Mouse (Mus musculus) hindbrain, embryonic 15.5 days (tissue): ENCODE measurements around the gene Sbf2. TPM values are rescaled to one million over a fixed set of nuclear protein-coding genes. Genes with fewer than 3 reads are reported as not detected.

Source experiments
- ATAC-seq: fragments of 200-750 bp; cut with Nextera tagmentation; 2 replicates; pipeline ENCODE4 v1.8.0; 2017; ENCODE audit warnings: low read depth, moderate number of reproducible peaks, moderate TSS enrichment; ENCODE audit not compliant: low FRiP score
- H3K27ac ChIP-seq: fragments of 300-500 bp; sonication (generic); replicated peaks from 2 replicates; pipeline ENCODE4 v1.5.1; 2015; ENCODE audit warnings: mild to moderate bottlenecking, inconsistent platforms
- H3K27me3 ChIP-seq: fragments of 300-500 bp; sonication (generic); 2 replicates; pipeline ENCODE4 v1.6.1; 2015; ENCODE audit warnings: control low read depth, inconsistent platforms
- H3K36me3 ChIP-seq: fragments of 300-500 bp; sonication (generic); 2 replicates; pipeline ENCODE4 v1.6.1; 2015; ENCODE audit warnings: control low read depth, inconsistent platforms
- H3K4me1 ChIP-seq: fragments of 300-500 bp; sonication (generic); replicated peaks from 2 replicates; pipeline ENCODE4 v1.6.1; 2015; ENCODE audit warnings: control low read depth, inconsistent platforms
- H3K4me2 ChIP-seq: fragments of 300-500 bp; sonication (generic); 2 replicates; pipeline ENCODE4 v1.6.1; 2015; ENCODE audit warnings: moderate library complexity, mild to moderate bottlenecking, inconsistent platforms
- H3K4me3 ChIP-seq: fragments of 300-500 bp; sonication (generic); 2 replicates; pipeline ENCODE4 v1.5.1; 2015; ENCODE audit warnings: mild to moderate bottlenecking, inconsistent platforms
- H3K9ac ChIP-seq: fragments of 300-500 bp; sonication (generic); 2 replicates; pipeline ENCODE4 v1.6.1; 2015; ENCODE audit warnings: inconsistent platforms
- H3K9me3 ChIP-seq: fragments of 300-500 bp; sonication (generic); 2 replicates; pipeline ENCODE4 v1.6.1; 2016; ENCODE audit warnings: control low read depth, inconsistent platforms
- WGBS: fragments of 180-500 bp; shearing (Covaris S2); methylation state at CpG from one replicate; pipeline ENCODE4 v1.1.7; 2015; 5-methylcytosine and 5-hydroxymethylcytosine counted together
- polyA plus RNA-seq: library from polyadenylated mRNA; unstranded; fragments of >200 nt; fragmentation: Nextera tagmentation; extraction: Ambion mirVana; gene quantifications from 2 replicates; pipeline ENCODE4 v1.2.1, GENCODE M21; 2015

Sbf2 gene
- polyA plus RNA-seq, result 55.1 and 56.7 TPM in 2 replicates

DNA sequence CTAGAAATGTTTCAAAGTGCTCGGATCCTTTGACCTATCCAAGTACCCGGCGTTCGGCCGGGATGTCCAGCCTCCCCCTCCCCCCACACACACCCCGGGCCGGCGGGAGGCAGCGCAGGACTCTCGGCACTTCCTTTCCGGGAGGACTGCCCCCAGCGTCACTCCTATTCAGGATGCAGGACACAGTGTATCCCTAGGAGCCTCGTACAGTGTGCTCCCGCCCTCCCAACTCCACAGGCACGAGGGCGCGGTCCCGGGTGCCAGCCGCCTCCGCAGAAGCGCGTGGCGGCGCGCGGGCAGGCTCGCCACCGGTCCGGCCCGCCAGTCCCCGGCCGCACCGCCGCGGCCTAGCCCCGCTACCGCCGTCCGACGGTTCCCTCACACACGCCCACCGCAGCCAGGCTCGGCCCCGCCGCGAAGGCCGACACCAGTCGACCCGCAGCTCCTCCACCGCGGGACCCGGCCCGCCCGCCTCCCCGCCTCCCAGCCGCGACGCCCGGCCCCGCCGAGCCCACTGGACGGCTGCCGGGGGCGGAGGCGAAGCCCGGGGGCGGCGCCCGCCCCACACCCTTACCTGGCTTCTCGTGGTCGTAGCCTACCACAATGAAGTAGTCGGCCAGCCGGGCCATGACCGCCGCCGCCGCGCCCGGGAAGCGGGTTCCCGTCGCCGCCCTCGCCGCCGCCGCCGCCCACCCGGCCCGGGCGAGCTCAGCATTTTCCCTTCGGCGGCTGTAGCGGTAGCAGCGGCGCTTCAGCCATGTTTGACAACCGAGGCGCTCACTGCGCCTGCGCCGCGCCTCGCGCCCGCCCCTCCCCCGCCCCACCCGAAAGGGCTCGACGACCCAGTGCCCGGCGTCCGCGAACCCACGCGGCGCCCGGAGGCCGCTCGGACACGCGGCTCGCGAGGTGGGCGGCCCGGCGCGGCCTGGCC is at the start of gene Sbf2:
Sbf2 (minus strand) TSS at position 790 of the 931 bp plus-strand sequence.
- H3K27ac ChIP-seq, result peak within 1 kb of the TSS; percentile 98
- no peaks in the 10 kb centered on the region for H3K9me3 ChIP-seq
- peak within 1 kb of the TSS; percentile 93 for H3K9ac ChIP-seq
- H3K4me1 ChIP-seq, result peaks cover 26% of the 10 kb centered on the region
- peaks cover 7% of the 10 kb centered on the region; the same call in 1 of the 2 replicates for H3K27me3 ChIP-seq
- ATAC-seq, result peak; percentile 91
- WGBS, result under 1% methylated on average over 116 of the region's 127 CpGs
- peak within 1 kb of the TSS; percentile 91 for H3K4me2 ChIP-seq
- peak within 1 kb of the TSS; percentile 94 for H3K4me3 ChIP-seq
- H3K36me3 ChIP-seq, result no peaks in the 10 kb centered on the region

DNA sequence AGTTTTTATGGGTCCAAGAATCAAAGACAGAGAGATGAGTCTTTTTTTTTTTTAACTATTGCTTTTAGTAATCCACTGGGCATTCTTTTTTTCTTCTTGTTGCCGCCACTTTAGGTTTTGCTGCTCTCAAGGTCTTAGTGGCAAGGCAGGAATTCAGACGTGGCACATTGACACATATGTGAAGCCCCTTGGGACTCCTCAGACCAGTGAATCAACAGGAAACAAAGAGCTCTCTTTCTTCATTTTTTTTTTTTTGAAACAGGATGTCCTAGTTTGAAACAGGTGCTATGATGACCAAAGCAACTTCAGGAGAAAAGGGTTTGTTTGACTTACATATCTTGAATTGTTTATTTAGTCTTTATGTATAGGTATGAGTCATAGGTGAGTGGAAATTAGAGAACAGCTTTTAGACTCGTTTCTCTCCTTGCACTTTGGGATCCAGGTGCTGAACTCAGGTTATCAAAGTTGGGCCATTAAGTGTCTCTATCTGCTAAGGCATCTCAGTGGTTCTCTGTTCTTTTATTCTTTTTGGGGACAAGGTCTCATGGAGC is 43.7 kb upstream of the Sbf2 start:
- no peak overlapping the region for H3K9ac ChIP-seq
- H3K9me3 ChIP-seq, result no peaks in the 10 kb centered on the region
- no peak overlapping the region for H3K4me2 ChIP-seq
- H3K4me1 ChIP-seq, result no peaks in the 10 kb centered on the region
- no peaks in the 10 kb centered on the region for H3K27me3 ChIP-seq
- no peak for ATAC-seq
- 67% methylated on average over 3 of the region's 3 CpGs for WGBS
- no peak overlapping the region for H3K4me3 ChIP-seq
- no peaks in the 10 kb centered on the region for H3K36me3 ChIP-seq
- no peak overlapping the region for H3K27ac ChIP-seq

DNA sequence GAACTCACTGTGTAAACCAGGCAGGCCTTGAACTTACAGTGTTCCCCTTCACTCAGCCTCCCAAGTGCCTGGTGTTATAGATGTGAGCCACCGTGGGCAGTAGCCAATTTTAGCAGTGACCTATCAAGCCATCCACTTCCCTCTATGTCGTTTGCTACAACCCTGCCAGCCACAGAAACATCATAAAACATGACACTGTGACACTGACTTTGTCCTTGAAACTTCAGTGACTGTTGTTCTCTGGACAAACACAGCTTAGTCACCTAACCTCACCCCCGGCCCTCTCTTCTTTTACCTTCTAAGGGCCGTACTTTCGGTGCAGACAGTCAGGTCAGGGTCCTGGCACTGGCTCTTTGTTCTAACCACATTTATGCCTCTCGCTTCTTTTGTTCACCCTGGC is 41.2 kb upstream of the Sbf2 start:
- Histone ChIP-seq H3K27me3 (no peaks in the 10 kb centered on the region), H3K9me3 (no peaks in the 10 kb centered on the region), H3K27ac (no peak overlapping the region), H3K9ac (no peak overlapping the region), H3K36me3 (no peaks in the 10 kb centered on the region), H3K4me2 (no peak overlapping the region), H3K4me1 (no peaks in the 10 kb centered on the region), H3K4me3 (no peak overlapping the region)
- WGBS, result 64% methylated on average over 6 of the region's 6 CpGs
- no peak for ATAC-seq

- no peaks in the 10 kb centered on the region for H3K27me3 ChIP-seq
- H3K36me3 ChIP-seq, result no peaks in the 10 kb centered on the region
- H3K9ac ChIP-seq, result no peak overlapping the region
- no peak overlapping the region for H3K4me3 ChIP-seq
- no peaks in the 10 kb centered on the region for H3K4me1 ChIP-seq
- no peak for ATAC-seq
- H3K27ac ChIP-seq, result no peak overlapping the region
- WGBS, result 85% methylated on average over 3 of the region's 3 CpGs
- H3K4me2 ChIP-seq, result no peak overlapping the region
- no peaks in the 10 kb centered on the region for H3K9me3 ChIP-seq
Measured at GRCm38 (mm10) chr7:110655230-110655629, 40.5 kb upstream of the Sbf2 start.

DNA sequence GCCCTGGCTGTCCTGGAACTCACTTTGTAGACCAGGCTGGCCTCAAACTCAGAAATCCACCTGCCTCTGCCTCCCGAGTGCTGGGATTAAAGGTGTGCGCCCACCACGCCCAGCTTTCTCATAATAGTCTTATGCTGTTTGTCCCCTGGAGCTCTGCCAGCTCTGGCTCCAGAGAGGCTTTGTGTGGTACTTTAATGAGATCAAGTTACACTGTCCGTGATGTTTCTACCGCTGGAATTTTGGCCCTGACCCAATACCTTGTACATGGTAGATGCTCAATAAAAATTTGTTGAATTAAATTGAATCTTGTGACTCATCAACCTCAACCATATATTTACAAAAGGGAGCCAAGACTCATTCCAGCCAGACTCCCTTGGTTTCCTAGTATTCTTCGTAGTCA is 36.4 kb upstream of the Sbf2 start:
- Histone ChIP-seq H3K27ac (no peak overlapping the region), H3K9me3 (no peaks in the 10 kb centered on the region), H3K36me3 (no peaks in the 10 kb centered on the region), H3K9ac (no peak overlapping the region), H3K4me2 (no peak overlapping the region), H3K27me3 (no peaks in the 10 kb centered on the region), H3K4me3 (no peak overlapping the region), H3K4me1 (no peaks in the 10 kb centered on the region)
- WGBS, result 82% methylated on average over 6 of the region's 6 CpGs
- no peak for ATAC-seq

- H3K27ac ChIP-seq, result no peak overlapping the region
- H3K36me3 ChIP-seq, result no peaks in the 10 kb centered on the region
- H3K27me3 ChIP-seq, result no peaks in the 10 kb centered on the region
- no peak overlapping the region for H3K4me2 ChIP-seq
- ATAC-seq, result no peak
- no peaks in the 10 kb centered on the region for H3K9me3 ChIP-seq
- 81% methylated on average over 4 of the region's 4 CpGs for WGBS
- H3K4me3 ChIP-seq, result no peak overlapping the region
- H3K4me1 ChIP-seq, result no peaks in the 10 kb centered on the region
- no peak overlapping the region for H3K9ac ChIP-seq
Measured at GRCm38 (mm10) chr7:110650491-110650890, 35.8 kb upstream of the Sbf2 start.

- no peak overlapping the region for H3K27ac ChIP-seq
- no peak overlapping the region for H3K9ac ChIP-seq
- H3K36me3 ChIP-seq, result no peaks in the 10 kb centered on the region
- H3K4me1 ChIP-seq, result no peaks in the 10 kb centered on the region
- 87% methylated on average over 6 of the region's 6 CpGs for WGBS
- no peak overlapping the region for H3K4me3 ChIP-seq
- H3K27me3 ChIP-seq, result no peaks in the 10 kb centered on the region
- no peak overlapping the region for H3K4me2 ChIP-seq
- no peak for ATAC-seq
- H3K9me3 ChIP-seq, result no peaks in the 10 kb centered on the region
Measured at GRCm38 (mm10) chr7:110649133-110649987, 34.6 kb upstream of the Sbf2 start.

GRCm38 (mm10) chr7:110648455-110649085 is 33.8 kb upstream of the Sbf2 start:
- H3K9ac ChIP-seq, result no peak overlapping the region
- no peak overlapping the region for H3K27ac ChIP-seq
- H3K4me1 ChIP-seq, result no peaks in the 10 kb centered on the region
- ATAC-seq, result no peak
- H3K27me3 ChIP-seq, result no peaks in the 10 kb centered on the region
- H3K36me3 ChIP-seq, result no peaks in the 10 kb centered on the region
- 85% methylated on average over 13 of the region's 13 CpGs for WGBS
- H3K4me3 ChIP-seq, result no peak overlapping the region
- H3K4me2 ChIP-seq, result no peak overlapping the region
- H3K9me3 ChIP-seq, result no peaks in the 10 kb centered on the region

- no peaks in the 10 kb centered on the region for H3K9me3 ChIP-seq
- no peaks in the 10 kb centered on the region for H3K27me3 ChIP-seq
- no peak overlapping the region for H3K9ac ChIP-seq
- H3K4me3 ChIP-seq, result no peak overlapping the region
- H3K4me1 ChIP-seq, result no peaks in the 10 kb centered on the region
- no peaks in the 10 kb centered on the region for H3K36me3 ChIP-seq
- 83% methylated on average over 15 of the region's 15 CpGs for WGBS
- no peak overlapping the region for H3K27ac ChIP-seq
- ATAC-seq, result no peak
- no peak overlapping the region for H3K4me2 ChIP-seq
Measured at GRCm38 (mm10) chr7:110647559-110648454, 33.1 kb upstream of the Sbf2 start.

GRCm38 (mm10) chr7:110646611-110647407 is 32.1 kb upstream of the Sbf2 start:
- 92% methylated on average over 8 of the region's 8 CpGs for WGBS
- H3K4me2 ChIP-seq, result no peak overlapping the region
- no peaks in the 10 kb centered on the region for H3K36me3 ChIP-seq
- no peaks in the 10 kb centered on the region for H3K27me3 ChIP-seq
- H3K9ac ChIP-seq, result no peak overlapping the region
- no peak overlapping the region for H3K27ac ChIP-seq
- no peaks in the 10 kb centered on the region for H3K4me1 ChIP-seq
- H3K9me3 ChIP-seq, result no peaks in the 10 kb centered on the region
- ATAC-seq, result no peak
- no peak overlapping the region for H3K4me3 ChIP-seq
